Mouse (Mus musculus) testis, adult 2 months (tissue): ENCODE measurements around the gene Inka1. TPM values are rescaled to one million over a fixed set of nuclear protein-coding genes. Genes with fewer than 3 reads are reported as not detected.

Source experiments
- H3K27ac ChIP-seq: fragments of 200-500 bp; 2 replicates; pipeline ENCODE4 v1.5.1; 2012; ENCODE audit warnings: low read depth, low read length; ENCODE audit not compliant: control insufficient read depth, insufficient read depth
- H3K27me3 ChIP-seq: fragments of 200-500 bp; 2 replicates; pipeline ENCODE4 v1.6.1; 2012; ENCODE audit warnings: mild to moderate bottlenecking, low read length, moderate library complexity; ENCODE audit not compliant: control insufficient read depth, insufficient read depth
- H3K36me3 ChIP-seq: fragments of 200-500 bp; 2 replicates; pipeline ENCODE4 v1.6.1; 2012; ENCODE audit warnings: mild to moderate bottlenecking, low read length; ENCODE audit not compliant: control insufficient read depth, insufficient read depth
- H3K4me1 ChIP-seq: fragments of 200-500 bp; 2 replicates; pipeline ENCODE4 v1.6.1; 2012; ENCODE audit warnings: low read length; ENCODE audit not compliant: control insufficient read depth, insufficient read depth
- H3K4me3 ChIP-seq: fragments of 200-500 bp; 2 replicates; pipeline ENCODE4 v1.5.1; 2012; ENCODE audit warnings: low read depth, mild to moderate bottlenecking, low read length, moderate library complexity, mixed read lengths; ENCODE audit not compliant: control insufficient read depth
- CTCF ChIP-seq: fragments of 200-500 bp; IDR thresholded peaks from 2 replicates; pipeline ENCODE4 v1.5.1; 2012; ENCODE audit warnings: low read depth, mild to moderate bottlenecking, inconsistent platforms, low read length, moderate library complexity; ENCODE audit not compliant: control insufficient read depth, insufficient read depth, insufficient replicate concordance
- POLR2A ChIP-seq: fragments of 200-500 bp; IDR thresholded peaks from 2 replicates; pipeline ENCODE4 v1.6.1; 2012; ENCODE audit warnings: low read depth, mild to moderate bottlenecking, inconsistent platforms, low read length, moderate library complexity; ENCODE audit not compliant: control insufficient read depth
- polyA plus RNA-seq: library from polyadenylated mRNA; depleted of rRNA; stranded (reverse); fragments of >200 nt; gene quantifications from 2 replicates; pipeline ENCODE4 v1.2.3, GENCODE M21; 2012

Gene Inka1
- polyA plus RNA-seq, 1 experiment: 0.57 TPM

DNA sequence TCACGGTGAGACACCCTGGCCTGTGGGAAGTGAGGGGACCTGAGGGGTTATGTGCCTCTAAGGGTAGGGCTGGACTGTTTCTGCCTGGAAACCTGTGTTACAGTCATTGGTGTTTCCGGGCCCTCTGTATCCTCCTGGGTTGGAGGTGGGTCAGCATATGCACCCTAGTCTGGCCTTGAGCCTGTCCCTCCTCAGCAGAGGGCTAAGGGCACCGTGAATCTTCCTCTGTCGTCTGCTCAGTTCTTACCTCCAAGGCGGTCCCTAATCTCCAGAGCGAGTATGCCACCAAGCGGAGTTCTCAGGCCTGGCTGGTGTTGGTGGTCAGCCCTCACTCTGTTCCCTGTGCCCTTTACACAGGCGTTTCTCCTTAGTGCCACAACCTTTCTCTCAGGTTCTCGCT, 22.8 kb downstream of the Inka1 start:
- no peak for TF ChIP-seq POLR2A
- TF ChIP-seq CTCF: no peak
- no peaks in the 10 kb centered on the region; the same call in none of the 2 replicates for H3K36me3 ChIP-seq
- H3K27ac ChIP-seq: no peak overlapping the region
- no peaks in the 10 kb centered on the region for H3K27me3 ChIP-seq
- H3K4me1 ChIP-seq: no peaks in the 10 kb centered on the region
- H3K4me3 ChIP-seq: no peak overlapping the region

- H3K4me3 ChIP-seq: no peak overlapping the region
- H3K4me1 ChIP-seq: no peaks in the 10 kb centered on the region
- no peaks in the 10 kb centered on the region for H3K27me3 ChIP-seq
- H3K36me3 ChIP-seq: peaks cover 1% of the 10 kb centered on the region
- TF ChIP-seq POLR2A: no peak
- TF ChIP-seq CTCF: no peak
- H3K27ac ChIP-seq: no peak overlapping the region
Observed at GRCm38 (mm10) chr9:107961881-107962280, 23.8 kb downstream of the Inka1 start.

DNA sequence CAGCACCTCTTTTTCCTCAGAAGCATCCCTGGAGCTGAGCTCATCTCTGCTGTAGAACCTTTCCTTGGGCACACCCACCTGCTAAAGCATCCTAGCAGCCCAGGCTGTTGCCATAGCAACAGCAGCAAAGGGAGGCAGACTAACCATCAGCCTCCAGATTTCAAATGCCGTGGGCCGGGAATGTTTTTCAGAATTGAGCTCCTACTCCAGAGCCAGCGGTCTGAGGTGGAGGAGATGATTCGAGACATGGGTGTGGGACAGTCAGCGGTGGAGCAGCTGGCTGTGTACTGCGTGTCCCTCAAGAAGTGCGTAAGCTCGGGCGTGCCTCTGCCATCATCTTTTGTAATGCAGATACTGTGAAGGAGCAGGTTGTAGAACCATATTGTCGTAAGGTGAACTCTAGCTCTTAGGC, 24.3 kb downstream of the Inka1 start:
- Histone ChIP-seq H3K27ac (no peak overlapping the region), H3K4me3 (no peak overlapping the region), H3K4me1 (no peaks in the 10 kb centered on the region), H3K27me3 (no peaks in the 10 kb centered on the region), H3K36me3 (peaks cover 1% of the 10 kb centered on the region)
- TF ChIP-seq POLR2A: no peak
- TF ChIP-seq CTCF: no peak

- Histone ChIP-seq H3K36me3 (peaks cover 1% of the 10 kb centered on the region), H3K4me1 (no peaks in the 10 kb centered on the region), H3K27me3 (no peaks in the 10 kb centered on the region), H3K27ac (no peak overlapping the region), H3K4me3 (no peak overlapping the region)
- TF ChIP-seq POLR2A: no peak
- TF ChIP-seq CTCF: no peak
Observed at GRCm38 (mm10) chr9:107960928-107961327, 24.8 kb downstream of the Inka1 start.

DNA sequence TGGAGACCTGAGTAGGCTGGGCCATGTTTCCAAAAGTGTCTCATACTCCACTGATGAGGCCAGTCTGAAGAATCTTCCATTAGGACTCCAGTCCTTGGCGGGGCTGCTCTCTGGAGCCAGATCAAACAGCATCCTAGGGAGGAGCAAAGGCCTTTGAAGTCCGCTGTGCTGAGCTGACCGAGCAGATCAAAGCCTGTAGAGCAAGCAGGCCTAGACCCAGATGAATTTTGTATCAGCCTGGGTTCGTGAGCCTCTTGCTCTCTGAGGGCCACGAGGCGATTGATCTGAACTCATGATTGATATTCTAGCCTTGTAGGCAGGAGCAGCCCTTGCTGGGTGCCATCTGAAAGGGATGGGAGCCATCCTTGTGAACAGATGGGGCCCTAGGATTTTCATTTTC, 25.8 kb downstream of the Inka1 start:
- no peak for TF ChIP-seq CTCF
- no peak for TF ChIP-seq POLR2A
- H3K27me3 ChIP-seq: no peaks in the 10 kb centered on the region
- no peak overlapping the region for H3K4me3 ChIP-seq
- no peak overlapping the region for H3K27ac ChIP-seq
- H3K36me3 ChIP-seq: peaks cover 1% of the 10 kb centered on the region
- no peaks in the 10 kb centered on the region for H3K4me1 ChIP-seq

GRCm38 (mm10) chr9:107957141-107957540, 28.5 kb downstream of the Inka1 start:
- Histone ChIP-seq H3K36me3 (peaks cover 1% of the 10 kb centered on the region), H3K27ac (no peak overlapping the region), H3K4me3 (no peak overlapping the region), H3K27me3 (no peaks in the 10 kb centered on the region), H3K4me1 (no peaks in the 10 kb centered on the region)
- TF ChIP-seq POLR2A (no peak), CTCF (no peak)

DNA sequence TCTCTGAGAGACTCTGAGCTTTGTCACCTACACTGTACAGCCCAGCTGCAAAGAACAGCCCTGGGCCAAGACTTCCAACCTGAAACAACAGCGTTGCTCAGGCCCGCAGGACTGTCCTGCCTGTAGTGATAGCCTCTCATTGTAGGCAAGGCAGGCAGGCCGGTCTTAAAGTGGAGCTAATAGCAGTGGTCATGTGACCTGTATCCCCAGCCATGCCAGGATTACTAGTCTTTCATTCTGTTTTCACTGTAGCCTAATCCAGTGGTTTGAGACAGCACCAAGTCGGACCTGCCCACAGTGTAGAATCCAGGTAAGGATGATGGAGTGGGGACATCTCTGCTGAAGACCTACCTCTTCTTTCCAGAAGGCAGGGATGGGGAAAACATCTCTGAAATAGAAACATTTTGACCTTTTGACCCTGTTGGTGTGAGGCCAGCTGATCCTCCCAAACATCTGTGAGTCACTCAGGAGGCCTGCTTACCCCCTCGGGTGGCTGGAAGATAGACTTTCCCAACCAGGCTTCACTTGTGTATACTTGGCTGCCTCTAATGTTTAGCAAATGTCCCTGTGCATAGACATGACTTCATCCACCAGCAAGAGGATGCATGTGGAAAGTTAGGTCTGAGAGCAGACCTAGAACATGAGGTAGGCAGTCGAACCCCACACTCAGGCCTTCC, 29.9 kb downstream of the Inka1 start:
- H3K36me3 ChIP-seq: peaks cover 1% of the 10 kb centered on the region
- no peak overlapping the region for H3K4me3 ChIP-seq
- TF ChIP-seq POLR2A (no peak), CTCF (no peak)
- no peaks in the 10 kb centered on the region for H3K27me3 ChIP-seq
- H3K27ac ChIP-seq: no peak overlapping the region
- H3K4me1 ChIP-seq: peaks cover 3% of the 10 kb centered on the region; the same call in 1 of the 2 replicates
